Mouse (Mus musculus): Measurements from ENCODE around the gene Adck2.
A peak's percentile ranks its signal among the peaks of the same experiment; 100 is the strongest.

The Adck2 gene

GRCm38 (mm10) chr6:39559276-39559939 is 14.3 kb upstream of the Adck2 start:
- no peak for DNase-seq

GRCm38 (mm10) chr6:39562166-39563015 is 11.3 kb upstream of the Adck2 start:
- peak; percentile 73 to 81 for DNase-seq

- peak; percentile 37 to 40 for DNase-seq
Observed at GRCm38 (mm10) chr6:39567528-39567927, 6.1 kb upstream of the Adck2 start.

- DNase-seq = no peak
Observed at GRCm38 (mm10) chr6:39570426-39570825, 3.2 kb upstream of the Adck2 start.

GRCm38 (mm10) chr6:39574555-39574869 is 839 bp downstream of the Adck2 start:
- DNase-seq = peak in 1 of 2 experiments; percentile 11

GRCm38 (mm10) chr6:39574951-39575350 is 1.3 kb downstream of the Adck2 start:
- DNase-seq = no peak

- DNase-seq = no peak
Observed at GRCm38 (mm10) chr6:39579552-39579951, 5.9 kb downstream of the Adck2 start.

- no peak for DNase-seq
Observed at GRCm38 (mm10) chr6:39580558-39580957, 6.9 kb downstream of the Adck2 start.

GRCm38 (mm10) chr6:39581087-39581784 is 7.6 kb downstream of the Adck2 start:
- DNase-seq = no peak

- no peak for DNase-seq
Observed at GRCm38 (mm10) chr6:39585517-39585916, 11.8 kb downstream of the Adck2 start, which contains the start of gene Gm42420. Gm42420 (plus strand) TSS chr6:39585753.

- no peak for DNase-seq
Observed at GRCm38 (mm10) chr6:39591481-39591880, 17.8 kb downstream of the Adck2 start.

GRCm38 (mm10) chr6:39592401-39593214 is 18.9 kb downstream of the Adck2 start, which contains the start of gene Ndufb2:
Ndufb2 (plus strand) TSS chr6:39592574.
- DNase-seq = peak; percentile 95

GRCm38 (mm10) chr6:39600851-39601250 is 27.2 kb downstream of the Adck2 start:
- DNase-seq = no peak

- no peak for DNase-seq
Observed at GRCm38 (mm10) chr6:39601828-39602227, 28.2 kb downstream of the Adck2 start.

- DNase-seq = no peak
Observed at GRCm38 (mm10) chr6:39604565-39604964, 30.9 kb downstream of the Adck2 start.

GRCm38 (mm10) chr6:39606056-39606455 is 32.4 kb downstream of the Adck2 start:
- no peak for DNase-seq

- peak; percentile 65 to 67 for DNase-seq
Observed at GRCm38 (mm10) chr6:39606862-39607261, 33.2 kb downstream of the Adck2 start.

- no peak for DNase-seq
Observed at GRCm38 (mm10) chr6:39607365-39607764, 33.7 kb downstream of the Adck2 start.

- no peak for DNase-seq
Observed at GRCm38 (mm10) chr6:39610207-39610606, 36.5 kb downstream of the Adck2 start.

- DNase-seq = no peak
Observed at GRCm38 (mm10) chr6:39611296-39611695, 37.6 kb downstream of the Adck2 start.

Measured in B cell, adult 2 months (primary cell).